Mouse (Mus musculus) stomach, embryonic 15.5 days (tissue): ENCODE results near the gene Spata48. TPM values are rescaled to one million over a fixed set of nuclear protein-coding genes. Genes with fewer than 3 reads are reported as not detected.

Experiments
- polyA plus RNA-seq: library from polyadenylated mRNA; unstranded; fragments of >200 nt; fragmentation: Nextera tagmentation; extraction: Ambion mirVana; gene quantifications from 2 replicates; pipeline ENCODE4 v1.2.1, GENCODE M21; 2015

Gene Spata48
- polyA plus RNA-seq, 1 experiment from 2014 or later = 1.4 TPM

Other genes with a start within 250 kb of the Spata48 start
- gene Zpbp, start 314 bp downstream of the Spata48 start, polyA plus RNA-seq = 0.55 and 0.67 TPM in 2 replicates
- not detected in 2 replicates for gene 4930512M02Rik, start 165.7 kb downstream of the Spata48 start, polyA plus RNA-seq
- 3.1 and 4.5 TPM in 2 replicates for gene Ikzf1, start 222.9 kb downstream of the Spata48 start, polyA plus RNA-seq